Mouse (Mus musculus): ENCODE data around the gene Serpinb8.

DNA sequence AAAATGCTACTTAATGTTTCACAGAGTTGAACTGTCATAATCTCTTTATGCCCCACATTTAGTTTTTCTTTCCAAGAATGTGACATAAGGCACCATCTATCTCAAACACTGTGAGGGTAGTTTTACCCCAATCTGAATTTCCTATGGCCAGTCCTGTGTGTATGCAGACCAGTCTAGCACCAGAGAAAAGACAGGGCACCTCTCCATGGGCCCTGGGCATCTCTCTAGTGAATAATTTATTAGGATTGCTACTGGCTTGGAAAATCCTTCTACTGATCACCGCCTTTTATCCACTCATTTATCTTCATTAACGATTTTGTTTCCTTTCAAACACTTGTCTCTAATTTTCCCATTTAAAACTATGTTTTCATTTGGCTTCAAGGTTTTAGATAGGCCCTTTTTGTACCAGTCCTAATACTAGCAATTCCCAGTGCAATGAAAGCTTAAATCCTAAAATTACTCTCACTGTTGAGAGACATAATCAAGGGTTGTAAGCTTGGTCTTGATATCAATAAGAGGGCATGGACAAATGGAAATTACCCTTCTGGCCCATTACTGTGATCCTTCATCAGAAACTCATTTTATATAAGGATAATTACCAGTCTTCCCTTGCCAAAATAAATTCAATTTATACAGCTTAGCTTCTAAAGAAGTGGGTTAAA is 52.8 kb downstream of the Serpinb8 start:
- TF ChIP-seq EP300 (IDR thresholded peaks at IDR 0.05; ENCODE audit: low read depth): no peak
- TF ChIP-seq CTCF (IDR thresholded peaks at IDR 0.05; ENCODE audit: low read depth): no peak
